Mouse (Mus musculus): Measurements from ENCODE around the gene Sept1. TPM values are rescaled to one million over a fixed set of nuclear protein-coding genes. Genes with fewer than 3 reads are reported as not detected.

Gene Sept1
- polyA plus RNA-seq, 1 experiment from 2014 or later, result 28.2 TPM

DNA sequence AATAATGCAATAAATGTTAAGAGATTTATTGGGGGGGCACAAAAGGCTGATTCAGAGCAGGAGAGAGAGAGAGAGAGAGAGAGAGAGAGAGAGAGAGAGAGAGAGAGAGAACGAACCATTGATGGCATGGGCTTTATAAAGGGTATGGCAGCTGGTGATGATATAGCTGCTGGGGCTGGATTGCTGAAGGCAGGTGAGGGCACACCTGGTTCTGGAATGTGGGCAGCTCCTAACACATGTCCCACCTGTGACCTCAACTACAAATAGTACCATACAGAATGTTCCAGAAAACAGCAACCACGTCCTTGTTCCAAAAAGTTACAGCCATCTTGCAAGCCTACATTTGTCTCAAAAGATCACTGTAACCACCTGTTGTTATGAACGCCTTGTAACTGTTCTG, 1.6 kb downstream of the Sept1 start:
- peak overlapping the region; percentile 71 for H3K4me3 ChIP-seq
- H3K27ac ChIP-seq (ENCODE audit: poor library complexity, severe bottlenecking), result peak overlapping the region; percentile 97; the same call in 1 of the 2 replicates
- H3K9ac ChIP-seq, result peak overlapping the region; percentile 90
- 71% methylated on average over 3 of the region's 3 CpGs for WGBS
- no peak for ATAC-seq (ENCODE audit: insufficient number of reproducible peaks, low FRiP score)
- no peaks in the 10 kb centered on the region for H3K27me3 ChIP-seq (replicated peaks)
- H3K4me2 ChIP-seq, result peak overlapping the region; percentile 76
- no peaks in the 10 kb centered on the region for H3K9me3 ChIP-seq (replicated peaks)
- peaks cover 32% of the 10 kb centered on the region for H3K4me1 ChIP-seq (replicated peaks)
- H3K36me3 ChIP-seq, result peaks cover 36% of the 10 kb centered on the region

DNA sequence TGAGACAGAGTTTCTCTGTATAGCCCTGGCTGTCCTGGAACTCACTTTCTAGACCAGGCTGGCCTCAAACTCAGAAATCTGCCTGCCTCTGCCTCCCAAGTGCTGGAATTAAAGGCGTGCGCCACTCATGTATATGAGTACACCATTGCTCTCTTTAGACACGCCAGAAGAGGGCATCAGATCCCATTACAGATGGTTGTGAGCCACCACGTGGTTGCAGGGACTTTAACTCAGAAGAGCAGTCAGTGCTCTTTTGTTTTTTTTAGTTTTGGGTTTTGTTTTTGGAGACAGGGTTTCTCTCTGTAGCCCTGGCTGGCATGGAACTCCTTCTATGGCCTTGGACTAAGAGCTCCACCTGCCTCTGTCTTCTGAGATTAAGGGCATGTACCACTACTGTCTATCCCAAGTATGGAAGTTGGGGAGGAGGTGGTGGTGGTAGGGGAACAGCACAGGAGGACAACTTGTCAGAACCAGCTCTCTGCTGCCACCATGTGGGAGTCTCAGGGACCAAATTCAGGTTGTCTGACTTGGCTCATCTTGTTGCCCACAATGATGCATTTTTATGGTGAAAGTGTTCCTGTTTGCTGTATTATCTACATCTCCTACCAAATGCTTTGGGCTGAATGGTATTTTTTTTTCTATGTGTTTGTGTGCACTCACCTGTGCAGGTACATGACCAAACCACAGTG, 4.2 kb downstream of the Sept1 start:
- peaks cover 24% of the 10 kb centered on the region for H3K4me1 ChIP-seq (replicated peaks)
- H3K9me3 ChIP-seq (replicated peaks), result no peaks in the 10 kb centered on the region
- H3K27me3 ChIP-seq (replicated peaks), result no peaks in the 10 kb centered on the region
- WGBS, result 61% methylated on average over 4 of the region's 4 CpGs
- H3K9ac ChIP-seq, result no peak overlapping the region
- H3K36me3 ChIP-seq, result peaks cover 18% of the 10 kb centered on the region
- H3K27ac ChIP-seq (ENCODE audit: poor library complexity, severe bottlenecking), result no peak overlapping the region
- no peak for ATAC-seq (ENCODE audit: insufficient number of reproducible peaks, low FRiP score)
- H3K4me3 ChIP-seq, result no peak overlapping the region
- H3K4me2 ChIP-seq, result no peak overlapping the region

DNA sequence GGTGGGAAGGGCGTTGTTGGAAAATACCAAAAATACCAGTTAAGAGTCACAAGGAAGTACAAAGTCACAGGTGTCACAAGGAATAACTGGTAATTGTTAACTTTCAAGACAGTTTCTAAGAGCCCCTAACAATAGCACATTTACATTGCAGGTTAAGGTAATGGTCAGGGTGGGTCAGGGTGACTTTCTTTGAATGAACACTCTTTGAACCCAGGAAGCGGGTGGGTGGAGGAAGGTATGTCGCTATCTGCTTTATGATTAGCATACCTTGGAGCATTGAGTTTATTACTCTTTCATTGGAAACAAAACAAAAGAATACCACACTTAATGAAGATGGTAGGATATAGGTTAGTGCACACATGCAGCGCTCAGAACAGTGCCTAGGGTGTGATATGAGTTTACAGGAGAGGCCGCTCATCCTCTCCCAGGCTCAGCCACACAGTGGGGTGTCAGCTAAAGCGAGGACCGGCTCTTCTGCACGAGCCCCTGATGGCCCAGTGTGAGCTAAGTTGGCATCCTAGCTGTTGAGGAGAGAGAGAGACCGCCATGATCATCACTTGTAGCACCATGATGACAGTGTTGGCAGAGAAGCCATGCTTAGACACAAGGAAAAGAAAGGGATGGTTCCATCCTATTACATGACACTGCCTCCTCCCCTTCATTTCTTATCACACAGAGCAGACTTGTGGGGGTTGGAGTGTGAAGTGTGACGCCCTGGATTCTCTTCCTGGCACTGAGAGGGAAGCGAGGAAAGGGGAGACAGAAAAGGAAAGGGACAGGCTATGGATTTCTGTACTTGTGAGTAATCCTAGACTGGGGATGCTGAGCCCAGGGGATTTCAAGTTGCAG, 7.6 kb downstream of the Sept1 start:
- H3K36me3 ChIP-seq, result peaks cover 9% of the 10 kb centered on the region
- no peaks in the 10 kb centered on the region for H3K27me3 ChIP-seq (replicated peaks)
- H3K4me1 ChIP-seq (replicated peaks), result peaks cover 13% of the 10 kb centered on the region
- H3K27ac ChIP-seq (ENCODE audit: poor library complexity, severe bottlenecking), result no peak overlapping the region
- H3K4me2 ChIP-seq, result no peak overlapping the region; the same call in 1 of the 2 replicates
- peak; percentile 76 for ATAC-seq (ENCODE audit: insufficient number of reproducible peaks, low FRiP score)
- H3K4me3 ChIP-seq, result no peak overlapping the region
- no peaks in the 10 kb centered on the region for H3K9me3 ChIP-seq (replicated peaks)
- no peak overlapping the region for H3K9ac ChIP-seq
- WGBS, result 62% methylated on average over 11 of the region's 11 CpGs

DNA sequence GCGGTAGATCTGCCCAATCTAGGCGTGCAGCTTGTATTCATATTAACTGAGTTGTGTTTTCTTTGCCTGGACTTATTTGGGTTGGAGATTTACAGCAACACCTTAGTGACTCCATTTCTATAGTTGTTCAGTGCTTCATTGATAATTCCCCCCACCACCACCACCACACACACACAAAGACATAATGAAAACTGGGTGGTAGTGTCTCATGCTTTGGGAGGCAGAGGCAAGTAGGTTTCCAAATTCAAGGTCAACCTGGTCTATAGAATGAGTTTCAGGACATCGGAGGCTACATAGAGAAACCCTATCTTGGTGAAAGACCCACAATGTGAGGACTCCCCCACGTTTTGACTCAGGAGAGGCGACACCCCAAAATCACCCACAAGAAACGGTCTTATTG, 8.3 kb downstream of the Sept1 start:
- Histone ChIP-seq H3K4me1 (replicated peaks) (peaks cover 6% of the 10 kb centered on the region), H3K4me2 (no peak overlapping the region), H3K36me3 (peaks cover 5% of the 10 kb centered on the region), H3K4me3 (no peak overlapping the region), H3K9ac (no peak overlapping the region), H3K27me3 (replicated peaks) (no peaks in the 10 kb centered on the region), H3K27ac (ENCODE audit: poor library complexity, severe bottlenecking) (no peak overlapping the region), H3K9me3 (replicated peaks) (no peaks in the 10 kb centered on the region)
- ATAC-seq (ENCODE audit: insufficient number of reproducible peaks, low FRiP score), result no peak
- WGBS, result 84% methylated on average over 6 of the region's 6 CpGs

DNA sequence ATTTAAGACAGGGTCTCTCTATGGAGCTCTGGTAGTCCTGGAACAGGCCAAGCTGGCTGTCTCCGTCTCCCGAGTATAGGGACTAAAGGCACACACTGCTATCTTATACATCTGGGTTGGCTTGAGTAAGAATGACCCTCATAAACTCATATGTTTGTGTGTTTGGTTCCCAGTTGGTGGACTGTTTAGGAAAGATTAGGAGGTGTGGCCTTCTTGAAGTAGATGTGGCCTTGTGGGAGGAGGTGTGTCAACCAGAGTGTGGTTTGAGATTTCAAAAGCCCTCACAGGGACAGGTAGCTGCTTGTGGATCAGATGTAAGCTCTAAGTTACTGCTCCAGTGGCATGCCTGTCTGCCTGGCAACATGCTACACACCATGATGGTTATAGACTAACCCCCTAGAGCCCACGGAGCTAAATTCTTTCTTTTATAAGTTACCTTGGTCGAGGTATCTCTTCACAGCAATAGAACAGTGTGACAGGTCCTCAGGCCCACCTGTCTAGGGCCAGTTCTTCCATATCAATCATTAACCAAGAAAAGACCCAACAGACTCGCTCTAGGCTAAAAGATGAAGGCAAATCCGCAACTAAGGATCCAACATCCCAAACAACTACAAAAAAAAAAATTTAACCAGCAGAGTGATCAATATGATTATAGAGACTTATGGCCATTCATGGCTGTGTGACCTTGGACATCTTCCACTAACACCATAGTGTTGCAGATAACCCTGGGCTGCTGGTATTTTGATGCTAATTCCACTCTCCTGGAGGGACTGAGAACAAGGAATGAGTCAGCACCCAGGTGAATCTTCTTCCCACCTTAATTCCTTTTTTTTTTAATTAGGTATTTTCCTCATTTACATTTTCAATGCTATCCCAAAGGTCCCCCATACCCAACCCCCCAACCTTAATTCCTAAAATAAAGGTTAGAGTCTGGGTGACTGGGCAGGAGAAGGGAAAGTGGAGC, 9.1 kb downstream of the Sept1 start:
- Histone ChIP-seq H3K4me1 (replicated peaks) (peaks cover 3% of the 10 kb centered on the region; the same call in 1 of the 2 replicates), H3K9ac (no peak overlapping the region), H3K4me3 (no peak overlapping the region), H3K36me3 (no peaks in the 10 kb centered on the region), H3K27ac (ENCODE audit: poor library complexity, severe bottlenecking) (no peak overlapping the region), H3K27me3 (replicated peaks) (no peaks in the 10 kb centered on the region), H3K4me2 (no peak overlapping the region), H3K9me3 (replicated peaks) (no peaks in the 10 kb centered on the region)
- WGBS, result 74% methylated on average over 6 of the region's 6 CpGs
- ATAC-seq (ENCODE audit: insufficient number of reproducible peaks, low FRiP score), result 0 out of 2 replicates have a peak, but pooled peaks have one; percentile 36

DNA sequence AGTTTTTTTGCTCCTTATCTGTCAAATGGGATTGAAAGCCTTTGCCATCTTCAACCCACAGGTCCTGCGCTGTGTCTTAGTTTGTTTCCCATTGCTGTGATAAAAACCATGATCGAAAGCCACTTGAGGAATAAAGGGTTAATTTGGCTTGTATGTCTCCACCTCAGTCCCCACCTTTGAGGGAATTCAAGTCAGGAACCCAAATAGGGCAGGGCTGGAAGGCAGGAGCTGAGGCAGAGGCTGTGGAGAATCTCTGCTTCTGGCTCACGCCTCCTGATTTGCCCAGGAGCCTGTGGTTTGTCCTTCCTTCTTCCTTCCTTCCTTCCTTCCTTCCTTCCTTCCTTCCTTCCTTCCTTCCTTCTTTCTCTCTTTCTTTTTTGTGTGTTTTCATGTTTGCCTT, 9.8 kb downstream of the Sept1 start:
- H3K27ac ChIP-seq (ENCODE audit: poor library complexity, severe bottlenecking), result no peak overlapping the region
- no peak for ATAC-seq (ENCODE audit: insufficient number of reproducible peaks, low FRiP score)
- no peak overlapping the region for H3K4me2 ChIP-seq
- 91% methylated on average over 3 of the region's 3 CpGs for WGBS
- no peaks in the 10 kb centered on the region for H3K9me3 ChIP-seq (replicated peaks)
- H3K4me3 ChIP-seq, result no peak overlapping the region
- H3K36me3 ChIP-seq, result no peaks in the 10 kb centered on the region
- H3K27me3 ChIP-seq (replicated peaks), result no peaks in the 10 kb centered on the region
- H3K9ac ChIP-seq, result no peak overlapping the region
- peaks cover 9% of the 10 kb centered on the region for H3K4me1 ChIP-seq (replicated peaks)

DNA sequence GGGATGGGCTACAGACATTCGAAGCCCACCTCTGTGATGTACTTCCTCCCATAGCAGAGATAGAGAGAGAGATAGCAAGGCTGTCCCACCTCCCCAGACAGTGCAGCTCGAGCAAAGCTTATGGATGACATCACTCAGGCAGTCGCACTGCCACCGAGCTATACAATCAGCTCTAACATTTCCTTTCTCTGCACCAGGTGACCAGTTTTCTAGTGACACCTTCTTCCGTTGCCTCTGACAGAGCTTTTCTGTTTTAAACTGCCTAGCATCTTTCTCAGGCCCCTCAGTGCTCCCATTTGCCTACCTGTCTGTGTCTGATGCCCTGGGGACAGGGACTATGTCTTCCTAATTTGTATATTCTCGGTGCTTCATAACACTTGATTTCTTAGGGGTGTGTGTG, 12.5 kb downstream of the Sept1 start:
- Histone ChIP-seq H3K9me3 (replicated peaks) (no peaks in the 10 kb centered on the region), H3K4me3 (no peak overlapping the region), H3K9ac (no peak overlapping the region), H3K27ac (ENCODE audit: poor library complexity, severe bottlenecking) (no peak overlapping the region), H3K4me1 (replicated peaks) (peaks cover 29% of the 10 kb centered on the region), H3K36me3 (no peaks in the 10 kb centered on the region), H3K27me3 (replicated peaks) (no peaks in the 10 kb centered on the region), H3K4me2 (no peak overlapping the region)
- WGBS, result 58% methylated on average over 6 of the region's 6 CpGs
- ATAC-seq (ENCODE audit: insufficient number of reproducible peaks, low FRiP score), result no peak

DNA sequence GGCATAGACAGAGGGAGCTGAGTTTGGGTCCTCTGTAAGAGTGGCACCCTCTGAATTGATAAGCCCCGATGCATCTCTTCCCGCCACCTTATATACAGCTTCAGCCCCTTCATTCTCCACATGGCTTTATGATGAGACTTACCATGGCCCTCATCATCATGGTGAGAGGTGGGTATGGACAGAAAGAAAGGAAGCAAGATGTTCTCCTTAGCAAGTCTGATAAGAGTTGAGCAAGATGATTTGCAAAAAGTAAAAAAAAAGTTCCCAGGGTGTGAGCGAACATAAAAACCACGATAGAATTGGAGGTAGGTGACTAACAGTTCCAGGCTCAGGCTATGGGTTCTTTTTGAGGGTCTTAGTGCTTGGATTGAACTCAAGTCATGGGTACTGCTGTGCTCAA, 14.3 kb downstream of the Sept1 start:
- peak overlapping the region; percentile 76 for H3K27ac ChIP-seq (ENCODE audit: poor library complexity, severe bottlenecking)
- WGBS, result 84% methylated on average over 4 of the region's 4 CpGs
- H3K36me3 ChIP-seq, result no peaks in the 10 kb centered on the region

DNA sequence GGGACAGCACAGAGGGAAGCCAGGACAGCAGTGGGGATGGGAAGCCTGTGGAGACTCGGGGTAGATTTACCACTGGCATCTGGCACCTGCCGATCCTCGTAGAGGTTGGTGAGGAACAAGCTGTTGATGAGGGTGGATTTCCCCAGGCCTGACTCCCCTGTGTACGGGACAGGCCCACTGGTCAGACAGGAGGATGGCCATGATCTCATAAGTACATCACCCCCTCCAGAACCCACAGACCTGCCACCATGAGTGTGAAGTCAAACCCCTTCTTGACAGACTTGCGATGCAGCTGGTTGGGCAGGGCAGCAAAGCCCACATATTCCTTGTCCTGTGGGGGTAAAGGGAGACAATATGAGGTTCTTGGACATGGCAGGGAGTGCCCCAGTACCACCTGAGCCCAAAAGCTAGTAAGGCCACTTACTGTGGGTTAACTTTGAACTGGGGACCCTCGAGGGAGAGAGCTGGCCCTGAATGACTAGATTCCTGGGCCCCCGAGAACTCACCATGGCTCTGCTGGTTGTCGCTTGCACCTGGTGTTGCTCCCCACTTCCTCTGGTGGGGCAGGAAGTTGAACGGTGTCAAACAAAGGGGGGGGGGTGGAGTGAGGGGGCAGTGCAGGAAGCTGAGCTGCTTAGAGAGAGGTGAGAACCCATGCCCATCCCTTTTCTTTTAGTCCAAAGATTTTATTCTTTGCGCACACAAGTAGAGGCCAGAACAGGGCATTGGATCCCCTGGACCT, 14.9 kb downstream of the Sept1 start:
- Histone ChIP-seq H3K27ac (ENCODE audit: poor library complexity, severe bottlenecking) (peak overlapping the region; percentile 76), H3K4me1 (replicated peaks) (peaks cover 43% of the 10 kb centered on the region), H3K4me3 (no peak overlapping the region), H3K9ac (no peak overlapping the region), H3K36me3 (no peaks in the 10 kb centered on the region), H3K4me2 (peak overlapping the region; percentile 32), H3K9me3 (replicated peaks) (no peaks in the 10 kb centered on the region), H3K27me3 (replicated peaks) (no peaks in the 10 kb centered on the region)
- ATAC-seq (ENCODE audit: insufficient number of reproducible peaks, low FRiP score), result peak; percentile 33; the same call in 1 of the 2 replicates
- 56% methylated on average over 10 of the region's 10 CpGs for WGBS

More for the DNA sequence above, 14.3 kb downstream of the Sept1 start:
- Histone ChIP-seq H3K4me3 (no peak overlapping the region), H3K27me3 (replicated peaks) (no peaks in the 10 kb centered on the region), H3K9me3 (replicated peaks) (no peaks in the 10 kb centered on the region), H3K4me1 (replicated peaks) (peaks cover 43% of the 10 kb centered on the region), H3K4me2 (no peak overlapping the region), H3K9ac (no peak overlapping the region)
- 0 out of 2 replicates have a peak, but pooled peaks have one; percentile 15 for ATAC-seq (ENCODE audit: insufficient number of reproducible peaks, low FRiP score)

DNA sequence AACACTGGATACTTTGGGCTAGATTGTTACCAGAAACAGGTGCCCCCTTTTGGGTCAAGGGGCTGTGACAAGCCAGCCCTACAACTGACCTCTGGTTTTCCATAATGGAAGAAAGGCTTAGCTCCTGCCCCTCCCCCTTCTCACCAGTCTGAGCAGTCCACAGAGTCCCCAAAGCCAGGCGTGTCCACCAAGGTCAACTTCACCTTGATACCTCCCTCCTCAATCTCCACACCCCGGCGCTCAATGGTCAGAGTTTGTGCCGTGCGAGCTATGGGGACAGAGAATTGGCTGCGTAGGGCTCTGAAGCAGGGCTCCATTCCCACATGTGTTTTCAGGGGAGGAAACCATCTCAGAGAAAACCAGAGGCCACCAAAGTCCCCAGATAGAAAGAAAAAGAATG, 15.5 kb downstream of the Sept1 start:
- H3K9ac ChIP-seq, result no peak overlapping the region
- peak overlapping the region; percentile 32 for H3K4me2 ChIP-seq
- H3K27ac ChIP-seq (ENCODE audit: poor library complexity, severe bottlenecking), result peak overlapping the region; percentile 76
- 47% methylated on average over 6 of the region's 6 CpGs for WGBS
- H3K27me3 ChIP-seq (replicated peaks), result no peaks in the 10 kb centered on the region
- peak; percentile 24 for ATAC-seq (ENCODE audit: insufficient number of reproducible peaks, low FRiP score)
- H3K4me1 ChIP-seq (replicated peaks), result peaks cover 43% of the 10 kb centered on the region
- no peaks in the 10 kb centered on the region for H3K36me3 ChIP-seq
- H3K4me3 ChIP-seq, result no peak overlapping the region
- H3K9me3 ChIP-seq (replicated peaks), result no peaks in the 10 kb centered on the region

Measured in heart, embryonic 12.5 days (tissue).